Mouse (Mus musculus): ENCODE measurements around the gene Klrb1a.
"Not testable (repeated sequence)": the region's sequence is repeated elsewhere in the genome, so short reads cannot be mapped to it uniquely, and the experiment has no call there.

Klrb1a gene

DNA sequence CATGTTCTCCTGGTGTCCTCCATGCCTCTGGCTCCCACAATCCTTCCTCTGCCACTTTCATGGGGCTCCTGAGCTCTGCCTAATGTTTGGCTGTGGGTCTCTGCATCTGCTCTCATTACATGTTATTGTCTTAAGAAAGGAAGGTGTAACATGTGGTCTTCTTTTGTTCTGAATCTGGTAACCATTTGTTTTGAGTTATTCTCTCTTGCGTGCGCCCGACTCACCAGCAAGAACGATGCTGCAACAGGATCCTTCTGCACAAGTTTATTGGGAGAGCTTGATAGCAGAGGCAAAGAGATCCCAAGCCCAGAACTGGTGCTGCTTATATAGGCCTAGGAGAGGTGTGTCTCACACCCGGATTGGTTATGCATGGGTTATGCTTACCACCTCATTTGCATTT is at the start of gene Klrb1a:
TSS of gene Klrb1a (minus strand) at position 101 of the 400 bp plus-strand sequence.
- not testable (repeated sequence) for DNase-seq (ENCODE audit: low spot score in 2 of 2)

DNA sequence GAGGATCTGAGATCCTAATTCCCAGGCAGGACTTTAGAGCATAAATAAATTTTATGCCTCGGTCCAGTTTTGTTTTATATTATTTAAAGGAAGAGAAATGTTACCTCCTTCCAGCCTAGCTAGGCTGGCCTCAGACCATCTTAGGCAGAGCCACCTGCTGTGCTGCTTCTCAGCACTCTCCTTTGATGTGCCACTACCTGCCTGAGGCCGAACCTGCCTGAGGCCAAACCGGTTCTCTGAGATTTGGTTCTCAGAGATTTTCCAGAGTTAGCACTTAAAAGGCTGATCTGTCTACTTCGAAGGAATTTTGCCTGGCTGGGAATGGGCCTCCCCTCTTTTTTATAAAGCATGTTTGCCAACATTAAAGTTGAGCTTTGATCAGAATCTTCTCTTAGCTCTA is 46.6 kb upstream of the Klrb1a start:
- no peak for DNase-seq (ENCODE audit: low spot score in 2 of 2)

DNA sequence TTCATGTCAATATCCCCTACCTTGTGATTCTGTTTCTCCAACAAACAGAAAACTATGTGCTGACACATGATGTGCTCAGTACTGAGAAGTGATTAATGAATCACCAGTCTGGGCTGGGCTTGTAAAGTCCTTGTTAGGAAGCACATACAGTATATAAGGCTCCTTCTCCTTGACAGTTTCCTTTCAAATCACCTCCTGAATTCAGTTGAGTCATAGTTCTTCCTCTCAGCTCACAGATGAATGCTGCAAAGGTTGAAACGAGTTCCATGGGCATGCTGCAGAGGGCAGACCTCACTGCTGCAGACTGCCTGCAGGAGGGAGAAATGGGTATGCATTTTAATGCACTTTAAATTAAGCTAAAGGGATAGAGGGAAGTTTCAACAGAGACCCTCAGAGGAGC is 38.9 kb upstream of the Klrb1a start, which contains the start of gene Clec2h:
TSS of gene Clec2h (plus strand) at position 180 of the 400 bp plus-strand sequence.
- peak; percentile 9 to 34 for DNase-seq (ENCODE audit: low spot score in 2 of 2)

DNA sequence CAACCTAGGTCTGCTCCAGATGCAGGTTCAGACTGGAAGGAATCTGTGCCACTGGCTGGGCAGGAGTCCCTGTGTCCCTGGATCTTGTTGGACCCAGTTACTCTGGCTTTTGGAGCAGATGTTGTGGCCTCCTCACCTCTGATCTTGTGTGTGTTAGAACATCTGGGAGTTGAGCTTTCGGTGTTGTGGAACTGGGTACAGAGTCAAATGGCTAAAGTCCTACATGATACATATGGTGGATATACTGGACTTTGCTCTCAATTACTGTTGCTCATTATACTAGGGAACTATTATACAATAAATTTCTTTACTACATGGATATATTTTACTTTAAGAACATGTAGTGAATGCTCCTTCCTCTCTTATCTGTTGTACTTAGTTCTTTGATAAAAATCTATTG is 37.9 kb upstream of the Klrb1a start:
- DNase-seq (ENCODE audit: low spot score in 2 of 2), result no peak

DNA sequence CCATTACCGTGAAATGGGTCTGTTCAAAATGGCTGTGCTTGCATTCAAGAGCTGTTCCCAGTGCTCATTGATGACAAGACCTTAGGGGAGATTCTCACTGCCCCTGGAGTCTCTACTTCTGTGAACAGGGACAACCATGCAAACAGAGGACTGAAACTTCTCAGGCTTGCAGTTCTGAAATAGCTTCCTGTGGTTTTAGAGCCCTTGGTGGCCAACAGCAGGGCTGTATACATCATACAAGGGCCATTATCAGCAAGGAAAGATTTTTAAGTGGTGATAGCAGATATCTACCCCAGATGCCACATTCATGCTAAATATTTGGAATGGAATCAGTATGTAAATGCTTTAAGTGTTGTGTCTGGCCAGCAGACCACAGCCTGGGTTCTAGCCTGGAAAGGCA is 29.6 kb upstream of the Klrb1a start:
- DNase-seq (ENCODE audit: low spot score in 2 of 2), result peak in 1 of 2 experiments; percentile 6

DNA sequence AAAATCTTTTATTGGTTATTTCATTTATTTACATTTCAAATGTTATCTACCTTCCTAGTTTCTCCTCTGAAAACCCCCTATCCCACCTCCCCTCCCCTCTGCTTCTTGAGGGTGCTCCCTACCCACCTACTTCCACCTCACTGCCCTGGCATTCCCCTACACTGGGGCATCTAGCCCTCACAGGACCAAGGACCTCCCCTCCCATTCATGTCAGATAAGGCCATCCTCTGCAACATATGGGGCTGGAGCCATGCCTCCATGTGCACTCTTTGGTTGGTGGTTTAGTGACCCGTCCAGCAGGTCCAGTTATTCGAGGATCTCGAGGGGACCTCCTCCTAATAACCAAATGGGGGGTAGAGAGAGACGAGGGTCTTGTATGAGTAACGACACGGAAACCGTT is 27.5 kb upstream of the Klrb1a start:
- DNase-seq (ENCODE audit: low spot score in 2 of 2), result not testable (repeated sequence)

DNA sequence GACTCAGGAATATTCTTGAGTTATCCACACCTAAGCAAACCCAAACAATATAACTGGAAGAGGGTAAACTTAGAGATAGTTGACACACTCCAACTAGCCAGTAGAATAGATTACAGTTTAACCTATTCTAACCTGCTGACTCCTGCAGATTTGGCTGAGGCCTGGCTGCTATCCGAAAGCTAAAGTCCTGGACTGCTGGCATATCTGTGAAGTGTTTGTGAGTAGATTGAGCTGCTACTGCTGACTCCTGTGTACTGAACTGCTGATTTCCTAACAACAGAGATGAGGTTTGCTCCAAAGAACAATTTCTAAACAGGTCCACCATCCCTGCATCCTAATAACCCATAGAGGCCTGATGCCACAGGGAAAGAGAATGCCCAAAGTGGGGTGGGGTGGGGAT is 26.9 kb upstream of the Klrb1a start:
- DNase-seq (ENCODE audit: low spot score in 2 of 2), result no peak

DNA sequence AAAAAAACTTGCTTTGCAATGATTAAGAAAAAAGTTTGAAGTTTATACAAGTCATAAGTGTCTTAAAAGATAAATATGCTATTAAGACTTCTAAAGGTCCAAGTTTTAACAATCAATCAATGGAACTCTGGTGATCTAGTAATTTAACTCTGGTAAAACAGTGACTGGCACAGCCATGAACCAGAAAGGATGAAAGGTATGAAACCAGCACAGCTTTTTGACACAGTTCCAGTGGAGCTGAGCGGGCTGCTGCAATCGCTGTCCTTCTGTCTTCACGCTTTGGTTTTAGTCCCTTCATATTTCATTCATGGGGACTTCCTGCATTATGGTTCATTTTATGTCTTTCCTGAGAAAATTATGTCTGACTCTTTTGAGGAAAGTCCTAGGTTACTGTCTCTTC is 26.3 kb upstream of the Klrb1a start:
- DNase-seq (ENCODE audit: low spot score in 2 of 2), result no peak

DNA sequence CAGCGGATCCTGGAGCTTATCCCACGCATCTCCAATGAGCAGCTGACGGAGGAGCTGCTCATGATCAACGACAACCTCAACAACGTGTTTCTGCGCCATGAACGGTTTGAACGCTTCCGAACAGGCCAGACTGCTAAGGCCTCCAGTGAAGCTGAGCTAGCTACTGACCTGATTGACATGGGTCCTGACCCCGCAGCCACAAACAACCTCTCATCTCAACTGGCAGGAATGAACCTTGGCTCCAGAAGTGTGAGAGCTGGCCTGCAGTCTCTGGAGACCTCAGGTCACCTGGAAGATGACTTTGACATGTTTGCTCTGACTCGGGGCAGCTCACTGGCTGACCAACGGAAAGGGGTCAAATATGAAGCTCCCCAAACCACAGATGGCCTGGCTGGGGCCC is 22.4 kb upstream of the Klrb1a start:
- DNase-seq (ENCODE audit: low spot score in 2 of 2), result not testable (repeated sequence)

DNA sequence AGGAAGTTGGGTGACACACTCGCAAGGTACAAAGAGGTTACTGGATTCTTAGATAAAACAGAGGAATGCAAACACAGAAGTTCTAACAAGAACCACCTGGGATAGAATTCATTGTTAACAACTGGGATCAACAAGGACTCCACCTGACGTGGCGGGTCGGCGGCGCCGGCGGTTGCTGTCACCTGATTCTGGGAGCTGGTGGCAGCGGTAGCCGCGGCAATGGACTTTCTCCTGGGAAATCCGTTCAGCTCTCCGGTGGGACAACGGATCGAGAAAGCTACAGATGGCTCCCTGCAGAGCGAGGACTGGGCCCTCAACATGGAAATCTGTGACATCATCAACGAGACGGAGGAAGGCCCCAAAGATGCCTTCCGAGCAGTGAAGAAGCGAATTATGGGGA is 21.4 kb upstream of the Klrb1a start:
- DNase-seq (ENCODE audit: low spot score in 2 of 2), result not testable (repeated sequence)

DNA sequence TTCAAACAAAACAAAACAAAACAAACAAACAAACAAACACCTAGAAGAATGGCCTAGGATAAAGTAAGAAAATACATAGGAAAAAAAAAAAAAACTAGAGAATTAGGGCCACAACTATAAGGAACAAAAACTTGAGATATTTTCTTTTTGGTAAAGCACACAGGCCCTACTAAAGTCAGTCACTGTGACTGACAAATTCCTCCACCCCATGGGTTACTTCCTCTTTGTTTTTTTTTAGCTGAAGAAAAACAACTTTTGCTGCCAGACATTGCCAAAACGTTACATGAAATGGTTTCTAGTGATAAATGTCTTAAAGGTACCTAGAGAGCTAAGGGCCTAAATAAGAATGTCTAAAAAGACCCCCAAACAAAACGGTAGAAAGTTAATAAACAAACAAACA is 20.7 kb upstream of the Klrb1a start:
- DNase-seq (ENCODE audit: low spot score in 2 of 2), result no peak

DNA sequence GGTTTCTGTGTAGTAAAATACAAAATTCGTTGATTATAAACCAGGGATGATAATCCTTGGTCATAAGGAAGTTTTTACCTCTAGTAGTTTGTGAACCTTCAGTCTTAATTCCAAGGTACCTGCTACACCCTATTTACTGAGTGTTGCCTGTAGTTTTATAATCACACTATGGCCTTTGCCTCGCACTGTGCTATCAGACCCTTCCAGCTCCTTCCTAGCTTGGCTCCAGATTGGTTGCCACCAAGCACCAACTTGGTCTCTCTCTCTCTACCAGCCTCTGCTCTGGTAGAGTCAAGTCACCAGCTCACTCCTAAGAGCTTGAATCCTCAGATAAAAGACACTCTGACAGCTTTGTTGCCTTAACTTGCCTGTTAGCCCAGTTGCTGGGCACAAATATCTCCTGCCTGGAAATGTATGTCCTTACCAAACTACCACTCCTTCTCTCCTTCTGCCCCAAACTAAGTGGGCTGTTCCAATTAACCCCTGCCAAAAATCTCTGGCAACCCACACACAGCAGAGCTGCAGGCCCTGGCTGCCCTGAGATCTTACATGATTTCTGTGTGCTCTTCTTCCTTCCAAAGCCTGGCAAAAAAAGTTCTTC is 17.9 kb upstream of the Klrb1a start:
- no peak for DNase-seq (ENCODE audit: low spot score in 2 of 2)

DNA sequence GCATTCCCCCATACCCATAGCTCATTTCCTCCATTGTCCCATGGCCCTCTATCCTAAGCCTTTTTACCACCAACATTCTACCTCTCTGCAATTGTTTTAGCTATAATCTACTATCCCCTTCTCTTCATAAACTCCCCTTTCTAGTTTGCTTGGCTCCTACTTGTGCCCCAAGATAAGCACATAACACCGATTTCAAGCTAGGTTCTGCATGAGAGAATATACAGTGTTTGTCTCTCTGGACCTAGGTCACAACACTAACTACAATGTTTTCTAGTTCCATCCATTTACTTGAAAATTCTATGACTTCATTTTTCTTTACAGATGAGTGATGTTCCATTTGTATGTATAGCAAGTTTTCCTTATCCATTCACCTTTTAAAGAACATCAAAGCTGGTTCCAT is 17.3 kb upstream of the Klrb1a start:
- no peak for DNase-seq (ENCODE audit: low spot score in 2 of 2)

DNA sequence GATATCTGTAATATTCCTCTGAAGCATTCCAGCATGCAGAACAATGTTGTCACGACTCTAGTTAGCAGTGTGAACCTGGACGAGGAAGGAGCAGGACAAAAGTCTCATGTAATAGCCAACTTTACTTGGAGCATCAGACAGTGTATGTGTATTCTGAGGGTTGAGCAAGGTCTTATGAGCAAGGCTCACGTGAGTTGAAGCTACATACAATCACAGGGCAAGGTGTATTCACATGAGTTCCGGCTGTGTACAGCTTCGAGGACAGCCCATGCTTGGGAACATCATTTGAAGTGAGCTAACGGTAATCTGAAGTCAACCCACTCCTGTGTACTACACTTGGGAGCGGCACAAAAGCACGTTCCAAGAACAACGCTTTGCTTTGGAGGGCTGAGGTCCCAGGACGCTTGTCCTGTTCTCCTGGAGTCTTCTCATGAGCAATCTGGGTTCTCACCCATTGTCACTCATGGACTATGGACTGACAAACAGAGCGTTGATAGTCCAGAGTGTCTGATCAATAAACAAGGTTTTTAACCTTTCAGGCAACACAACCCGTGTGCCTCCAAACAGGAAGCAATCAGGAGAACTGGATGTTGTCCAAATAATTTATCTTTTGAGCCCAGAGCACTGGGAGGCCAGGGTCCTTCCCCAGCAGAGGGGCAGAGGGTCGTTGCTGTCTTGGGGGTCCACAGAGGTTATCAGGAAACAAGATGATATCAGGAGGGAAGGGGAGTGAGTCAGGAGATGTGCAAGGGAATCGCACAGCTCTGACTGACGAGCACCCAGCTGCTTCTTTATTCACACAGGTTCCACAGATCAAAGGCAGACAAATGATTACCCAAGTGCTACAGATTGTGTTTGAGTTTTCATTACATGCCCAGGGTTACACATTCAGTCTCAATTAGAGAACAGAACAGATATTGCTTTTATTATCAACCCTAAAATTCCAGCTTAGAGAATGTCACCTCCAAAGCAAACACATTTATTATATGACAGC is 7.9 kb upstream of the Klrb1a start:
- DNase-seq (ENCODE audit: low spot score in 2 of 2), result not testable (repeated sequence)

DNA sequence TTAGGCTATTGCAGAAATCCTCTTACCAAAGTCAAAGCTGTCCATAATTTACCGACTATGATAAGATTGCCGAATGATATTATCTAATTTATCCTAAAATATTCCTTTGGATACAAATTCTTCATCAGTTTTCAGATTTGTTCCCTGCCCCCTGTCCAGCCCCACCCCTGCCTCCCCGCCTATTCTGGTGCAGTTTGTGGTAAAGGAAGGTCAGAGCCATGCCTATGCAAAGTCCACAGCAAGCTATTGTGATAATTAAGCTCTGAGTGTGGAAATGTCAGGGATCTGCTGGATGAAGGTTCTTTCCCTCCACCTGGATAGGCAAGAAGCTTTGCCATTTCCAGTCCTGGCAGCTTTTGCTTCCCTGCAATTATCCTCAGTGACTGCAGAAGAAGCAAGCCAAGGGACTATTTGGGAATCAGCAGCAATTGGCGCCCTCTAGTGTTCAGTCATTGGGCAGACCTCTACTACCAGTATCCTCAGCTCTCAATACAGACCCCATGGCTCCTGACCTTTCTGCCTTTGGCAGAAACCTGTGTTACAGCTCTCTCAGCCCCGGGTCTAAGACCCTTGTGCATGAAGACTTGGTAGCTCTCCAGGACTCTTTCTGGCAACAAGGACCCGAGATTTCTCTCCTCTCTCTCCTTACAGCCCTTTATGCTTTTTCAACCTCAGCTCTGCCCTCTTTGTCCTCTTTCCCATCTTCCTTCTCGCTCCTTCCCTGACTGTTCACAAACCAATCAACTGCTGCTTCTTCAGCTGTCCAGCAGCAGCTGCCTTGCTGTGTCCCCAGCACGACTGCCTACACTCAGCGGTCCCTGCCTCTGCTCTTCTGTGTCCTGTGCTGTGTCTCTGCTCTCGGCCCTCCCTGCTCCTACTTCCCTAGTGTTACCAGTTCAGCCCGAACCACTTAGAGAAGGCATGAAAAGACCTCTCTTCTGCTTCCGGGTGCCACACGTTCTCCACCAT is 6.7 kb upstream of the Klrb1a start:
- not testable (repeated sequence) for DNase-seq (ENCODE audit: low spot score in 2 of 2)

DNA sequence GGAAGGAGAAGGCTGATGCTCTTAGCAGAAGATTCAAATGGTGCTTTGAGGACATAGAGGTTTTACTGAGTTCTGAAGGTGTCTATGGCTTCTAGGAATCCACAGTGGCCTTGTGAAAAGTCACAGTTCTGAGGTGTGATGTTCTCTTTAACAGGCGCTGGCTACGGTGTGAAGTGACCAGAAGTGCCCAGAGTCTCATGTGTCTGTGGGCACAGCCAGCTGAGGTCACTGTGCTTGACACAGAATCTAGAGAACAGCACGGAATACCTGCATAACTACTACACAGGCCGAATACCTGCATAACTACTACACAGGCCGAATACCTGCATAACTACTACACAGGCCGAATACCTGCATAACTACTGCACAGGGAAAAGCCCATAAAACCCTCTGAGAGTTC is 1.9 kb upstream of the Klrb1a start:
- DNase-seq (ENCODE audit: low spot score in 2 of 2), result not testable (repeated sequence)

DNA sequence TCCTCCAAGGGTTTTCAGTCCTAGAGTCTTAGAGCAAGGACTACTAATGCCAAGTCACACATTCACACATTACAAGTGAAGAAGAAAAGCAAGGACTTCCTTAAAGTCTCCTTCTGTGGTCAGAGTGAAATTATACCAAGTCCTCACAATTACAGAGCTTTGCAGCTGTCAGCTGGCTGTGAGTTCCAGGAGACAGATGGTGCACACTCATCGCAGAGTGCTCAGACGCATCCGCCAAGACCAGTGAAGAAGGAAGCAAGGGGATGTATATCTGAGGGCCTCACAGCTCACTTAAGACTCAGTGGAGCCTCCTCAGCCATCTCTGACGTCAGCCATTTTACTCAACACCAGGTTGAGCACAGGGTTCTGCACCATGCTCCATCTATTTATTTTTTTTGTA is 1.1 kb upstream of the Klrb1a start:
- no peak for DNase-seq (ENCODE audit: low spot score in 2 of 2)

DNA sequence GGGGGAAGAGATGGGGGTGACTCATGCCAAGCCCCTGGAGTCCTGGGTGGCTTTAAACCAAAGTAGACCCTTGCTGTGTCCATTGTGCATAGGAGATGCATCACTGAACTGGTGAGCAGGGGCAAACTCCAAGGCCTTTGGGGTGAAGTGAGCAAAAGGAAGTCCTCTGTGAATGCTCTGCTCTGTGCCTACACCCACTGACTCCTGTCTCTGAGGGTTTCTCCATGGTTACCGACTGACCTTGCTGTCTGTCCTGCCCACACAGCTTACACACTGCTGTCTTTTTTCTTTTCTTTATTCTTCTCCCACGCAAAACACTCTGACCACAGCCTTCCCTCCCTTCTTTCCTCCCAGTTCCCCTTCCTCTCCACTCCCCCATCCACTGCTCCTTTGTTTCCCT is 600 bp downstream of the Klrb1a start:
- DNase-seq (ENCODE audit: low spot score in 2 of 2), result no peak

DNA sequence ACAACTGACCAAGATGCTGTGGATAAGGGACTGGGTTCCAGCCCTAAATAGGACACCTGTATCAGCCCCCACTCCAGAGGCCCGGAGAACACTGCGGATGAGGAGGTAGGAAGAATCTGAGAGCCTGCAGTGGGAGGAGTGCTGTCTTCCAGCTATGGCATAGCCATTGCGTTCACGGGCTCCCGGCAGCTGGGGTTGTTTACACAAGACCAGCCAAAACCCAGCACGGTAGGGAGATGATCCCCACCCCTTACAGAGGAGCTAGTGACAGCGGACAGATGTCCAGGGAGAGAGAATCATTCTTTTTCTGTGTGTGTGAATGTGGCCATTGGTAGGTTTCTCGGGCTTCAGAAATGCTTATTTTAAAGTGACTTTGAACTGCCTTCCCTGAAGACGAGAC is 17.0 kb downstream of the Klrb1a start:
- DNase-seq (ENCODE audit: low spot score in 2 of 2), result no peak

DNA sequence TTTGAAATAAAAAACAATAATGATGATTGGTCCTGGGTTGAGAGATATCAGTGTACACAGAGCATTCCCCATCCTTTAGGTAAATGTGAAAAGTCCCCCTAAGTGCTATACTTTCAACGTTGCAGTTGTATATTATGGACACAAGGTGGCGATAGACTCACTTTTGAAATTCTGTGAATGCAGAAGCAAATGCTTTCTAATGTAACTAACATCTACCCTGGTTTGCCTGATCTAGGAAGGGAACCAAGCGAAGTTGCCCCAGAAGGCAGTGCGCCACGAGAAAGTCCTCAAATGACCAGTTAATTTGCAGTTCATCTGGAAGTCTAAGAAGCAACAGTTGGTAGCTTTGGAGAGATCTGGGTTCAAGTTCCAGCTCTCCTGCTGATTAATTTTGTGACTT is 18.8 kb downstream of the Klrb1a start:
- no peak for DNase-seq (ENCODE audit: low spot score in 2 of 2)

DNA sequence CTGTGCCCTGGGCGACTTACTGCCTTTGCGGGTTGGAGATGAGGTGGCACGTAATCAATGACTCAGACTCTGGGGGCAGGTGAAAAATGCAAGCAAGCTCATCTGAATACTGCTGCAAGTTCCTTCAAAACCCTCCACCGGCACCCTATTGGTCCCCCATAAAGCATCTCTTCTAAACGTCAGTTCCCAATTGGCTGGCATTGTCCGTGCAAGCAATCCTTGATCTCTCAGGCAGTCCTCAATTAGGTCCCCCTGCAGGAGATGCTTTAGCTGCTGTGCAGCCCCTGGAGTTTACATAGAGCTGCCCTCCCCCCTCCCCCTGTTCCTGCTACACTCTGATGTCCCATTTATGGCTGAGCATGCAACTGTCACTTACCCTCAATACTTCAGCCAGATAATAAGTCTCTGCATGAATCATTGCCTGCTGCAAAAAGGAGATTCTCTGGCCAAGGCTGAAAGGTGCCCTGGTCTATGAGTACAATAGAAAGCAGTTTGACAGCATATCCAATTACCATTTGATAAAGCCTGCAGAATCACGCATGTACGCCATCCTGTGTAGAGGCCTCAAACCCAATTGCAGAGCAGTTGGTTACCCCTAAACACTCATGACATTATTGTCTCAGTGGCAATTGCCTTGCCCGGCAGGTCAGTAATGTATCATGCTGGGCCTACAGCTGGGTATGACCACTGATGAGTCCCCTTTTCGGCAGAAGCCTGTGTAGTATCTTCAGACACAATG is 20.7 kb downstream of the Klrb1a start:
- no peak for DNase-seq (ENCODE audit: low spot score in 2 of 2)
